Mouse (Mus musculus): ENCODE data around the gene Ppm1b. TPM values are rescaled to one million over a fixed set of nuclear protein-coding genes. Genes with fewer than 3 reads are reported as not detected.

The Ppm1b gene
- polyA plus RNA-seq, 1 experiment from 2014 or later, result 91.4 TPM

- WGBS, result 83% methylated on average over 5 of the region's 5 CpGs
- Histone ChIP-seq H3K4me1 (replicated peaks; ENCODE audit: control insufficient read depth, insufficient read depth, low read length) (no peaks in the 10 kb centered on the region), H3K36me3 (ENCODE audit: control insufficient read depth, insufficient read depth, low read length) (no peaks in the 10 kb centered on the region), H3K4me3 (ENCODE audit: low read depth, low read length) (no peak overlapping the region), H3K9ac (ENCODE audit: low read length) (no peak overlapping the region), H3K27me3 (replicated peaks; ENCODE audit: control insufficient read depth, insufficient read depth, low read length) (no peaks in the 10 kb centered on the region), H3K9me3 (ENCODE audit: control insufficient read depth, low read length) (no peaks in the 10 kb centered on the region), H3K27ac (ENCODE audit: low read depth) (no peak overlapping the region), H3K4me2 (ENCODE audit: low read length) (no peak overlapping the region)
- DNase-seq (ENCODE audit: low spot score) (no peak), ATAC-seq (replicated peaks; ENCODE audit: low FRiP score, low TSS enrichment, low read depth) (no peak)
Observed at GRCm38 (mm10) chr17:85044466-85044865, 87.9 kb downstream of the Ppm1b start.

- Histone ChIP-seq H3K4me1 (replicated peaks; ENCODE audit: control insufficient read depth, insufficient read depth, low read length) (no peaks in the 10 kb centered on the region), H3K27ac (ENCODE audit: low read depth) (no peak overlapping the region), H3K36me3 (ENCODE audit: control insufficient read depth, insufficient read depth, low read length) (no peaks in the 10 kb centered on the region), H3K4me3 (ENCODE audit: low read depth, low read length) (no peak overlapping the region), H3K4me2 (ENCODE audit: low read length) (no peak overlapping the region), H3K9ac (ENCODE audit: low read length) (no peak overlapping the region), H3K27me3 (replicated peaks; ENCODE audit: control insufficient read depth, insufficient read depth, low read length) (no peaks in the 10 kb centered on the region), H3K9me3 (ENCODE audit: control insufficient read depth, low read length) (no peaks in the 10 kb centered on the region)
- 78% methylated on average over 12 of the region's 12 CpGs for WGBS
- DNase-seq (ENCODE audit: low spot score) (no peak), ATAC-seq (replicated peaks; ENCODE audit: low FRiP score, low TSS enrichment, low read depth) (no peak)
Observed at GRCm38 (mm10) chr17:85045160-85045559, 88.6 kb downstream of the Ppm1b start.

DNA sequence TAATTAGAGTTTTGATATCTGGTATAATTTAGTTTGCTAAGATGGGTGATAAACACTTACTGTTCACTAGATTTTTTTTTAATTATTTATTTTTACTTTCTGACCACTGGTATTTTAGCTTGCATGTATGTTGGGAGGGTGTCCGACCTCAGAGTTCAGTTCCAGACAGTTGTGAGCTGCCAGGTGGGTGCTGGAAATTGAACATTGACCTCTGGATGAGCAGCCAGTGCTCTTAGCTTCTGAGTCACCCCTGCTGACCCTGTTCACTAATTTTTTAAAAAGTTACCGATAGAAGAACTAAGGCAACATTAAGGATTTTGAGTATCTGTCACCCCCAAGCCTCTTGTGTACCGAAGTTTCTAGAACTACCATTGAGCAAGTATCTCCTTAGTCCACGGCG, 91.8 kb downstream of the Ppm1b start:
- Histone ChIP-seq H3K4me1 (replicated peaks; ENCODE audit: control insufficient read depth, insufficient read depth, low read length) (no peaks in the 10 kb centered on the region), H3K9me3 (ENCODE audit: control insufficient read depth, low read length) (no peaks in the 10 kb centered on the region), H3K27me3 (replicated peaks; ENCODE audit: control insufficient read depth, insufficient read depth, low read length) (no peaks in the 10 kb centered on the region), H3K4me2 (ENCODE audit: low read length) (no peak overlapping the region), H3K36me3 (ENCODE audit: control insufficient read depth, insufficient read depth, low read length) (no peaks in the 10 kb centered on the region), H3K9ac (ENCODE audit: low read length) (no peak overlapping the region), H3K27ac (ENCODE audit: low read depth) (no peak overlapping the region), H3K4me3 (ENCODE audit: low read depth, low read length) (no peak overlapping the region)
- ATAC-seq (replicated peaks; ENCODE audit: low FRiP score, low TSS enrichment, low read depth) (no peak), DNase-seq (ENCODE audit: low spot score) (no peak)
- whole genome bisulfite sequencing, result 95% methylated on average over 5 of the region's 5 CpGs

- H3K4me1 ChIP-seq (replicated peaks; ENCODE audit: control insufficient read depth, insufficient read depth, low read length), result no peaks in the 10 kb centered on the region
- no peak overlapping the region for H3K4me2 ChIP-seq (ENCODE audit: low read length)
- H3K9me3 ChIP-seq (ENCODE audit: control insufficient read depth, low read length), result no peaks in the 10 kb centered on the region
- no peak for DNase-seq (ENCODE audit: low spot score)
- H3K4me3 ChIP-seq (ENCODE audit: low read depth, low read length), result no peak overlapping the region
- peaks cover 9% of the 10 kb centered on the region for H3K36me3 ChIP-seq (ENCODE audit: control insufficient read depth, insufficient read depth, low read length)
- no peak overlapping the region for H3K9ac ChIP-seq (ENCODE audit: low read length)
- ATAC-seq (replicated peaks; ENCODE audit: low FRiP score, low TSS enrichment, low read depth), result no peak
- no peaks in the 10 kb centered on the region for H3K27me3 ChIP-seq (replicated peaks; ENCODE audit: control insufficient read depth, insufficient read depth, low read length)
- no peak overlapping the region for H3K27ac ChIP-seq (ENCODE audit: low read depth)
- 88% methylated on average over 7 of the region's 7 CpGs for WGBS
Observed at GRCm38 (mm10) chr17:85058276-85058675, 101.7 kb downstream of the Ppm1b start.

DNA sequence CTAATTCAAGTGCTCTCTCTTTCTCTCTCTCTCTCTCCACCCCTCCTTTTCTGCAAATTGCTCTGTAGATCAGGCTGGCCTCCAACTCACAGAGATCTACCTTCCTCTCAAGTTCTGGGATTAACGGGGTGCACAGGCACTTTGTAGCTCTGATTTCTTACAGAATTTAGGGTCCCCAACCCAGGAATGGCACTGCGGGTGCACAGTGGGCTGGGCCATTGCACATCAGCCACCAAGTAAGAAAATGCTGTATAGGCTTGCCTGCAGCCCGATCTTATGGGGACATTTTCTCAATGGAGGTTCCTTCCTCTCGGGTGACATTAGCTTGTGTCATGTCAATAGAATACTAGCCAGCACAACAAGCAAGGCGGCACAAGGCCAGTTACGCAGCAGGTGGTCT, 102.6 kb downstream of the Ppm1b start:
- Histone ChIP-seq H3K36me3 (ENCODE audit: control insufficient read depth, insufficient read depth, low read length) (peaks cover 18% of the 10 kb centered on the region), H3K4me3 (ENCODE audit: low read depth, low read length) (no peak overlapping the region), H3K9me3 (ENCODE audit: control insufficient read depth, low read length) (no peaks in the 10 kb centered on the region), H3K4me1 (replicated peaks; ENCODE audit: control insufficient read depth, insufficient read depth, low read length) (no peaks in the 10 kb centered on the region), H3K9ac (ENCODE audit: low read length) (no peak overlapping the region), H3K27me3 (replicated peaks; ENCODE audit: control insufficient read depth, insufficient read depth, low read length) (no peaks in the 10 kb centered on the region), H3K27ac (ENCODE audit: low read depth) (no peak overlapping the region), H3K4me2 (ENCODE audit: low read length) (no peak overlapping the region)
- ATAC-seq (replicated peaks; ENCODE audit: low FRiP score, low TSS enrichment, low read depth) (no peak), DNase-seq (ENCODE audit: low spot score) (no peak)
- WGBS, result 92% methylated on average over 6 of the region's 6 CpGs

GRCm38 (mm10) chr17:85063560-85063959, 107.0 kb downstream of the Ppm1b start:
- no peak for ATAC-seq (replicated peaks; ENCODE audit: low FRiP score, low TSS enrichment, low read depth)
- Histone ChIP-seq H3K4me3 (ENCODE audit: low read depth, low read length) (no peak overlapping the region), H3K27ac (ENCODE audit: low read depth) (no peak overlapping the region), H3K4me2 (ENCODE audit: low read length) (no peak overlapping the region), H3K36me3 (ENCODE audit: control insufficient read depth, insufficient read depth, low read length) (peaks cover 58% of the 10 kb centered on the region), H3K4me1 (replicated peaks; ENCODE audit: control insufficient read depth, insufficient read depth, low read length) (no peaks in the 10 kb centered on the region), H3K9ac (ENCODE audit: low read length) (no peak overlapping the region), H3K27me3 (replicated peaks; ENCODE audit: control insufficient read depth, insufficient read depth, low read length) (no peaks in the 10 kb centered on the region), H3K9me3 (ENCODE audit: control insufficient read depth, low read length) (no peaks in the 10 kb centered on the region)
- 88% methylated on average over 7 of the region's 7 CpGs for WGBS
- DNase-seq (ENCODE audit: low spot score), result no peak

DNA sequence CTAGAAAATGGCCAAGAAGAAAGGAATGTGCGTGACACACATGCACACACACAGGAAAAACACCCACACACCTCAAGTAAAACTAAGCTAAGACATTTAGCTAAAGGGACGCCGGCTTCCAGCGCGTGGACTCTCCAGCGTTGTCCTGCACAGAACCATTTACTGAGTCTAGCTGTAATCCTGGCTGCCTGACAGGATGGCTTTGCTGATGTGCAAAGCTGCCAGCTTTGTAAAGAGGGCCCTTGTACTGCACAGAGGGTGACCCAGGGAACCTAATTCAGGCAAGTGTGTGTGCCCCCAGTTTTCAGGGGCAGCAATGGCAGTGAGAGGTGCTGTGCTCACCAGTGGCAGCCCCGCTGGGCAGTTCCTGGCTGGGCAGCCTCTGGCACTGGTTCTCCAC, 110.8 kb downstream of the Ppm1b start:
- 96% methylated on average over 7 of the region's 7 CpGs for WGBS
- ATAC-seq (replicated peaks; ENCODE audit: low FRiP score, low TSS enrichment, low read depth) (no peak), DNase-seq (ENCODE audit: low spot score) (no peak)
- Histone ChIP-seq H3K4me1 (replicated peaks; ENCODE audit: control insufficient read depth, insufficient read depth, low read length) (no peaks in the 10 kb centered on the region), H3K27ac (ENCODE audit: low read depth) (no peak overlapping the region), H3K4me3 (ENCODE audit: low read depth, low read length) (no peak overlapping the region), H3K4me2 (ENCODE audit: low read length) (no peak overlapping the region), H3K36me3 (ENCODE audit: control insufficient read depth, insufficient read depth, low read length) (peaks cover 86% of the 10 kb centered on the region), H3K27me3 (replicated peaks; ENCODE audit: control insufficient read depth, insufficient read depth, low read length) (no peaks in the 10 kb centered on the region), H3K9ac (ENCODE audit: low read length) (no peak overlapping the region), H3K9me3 (ENCODE audit: control insufficient read depth, low read length) (no peaks in the 10 kb centered on the region)

- H3K27ac ChIP-seq (ENCODE audit: low read depth), result no peak overlapping the region
- H3K27me3 ChIP-seq (replicated peaks; ENCODE audit: control insufficient read depth, insufficient read depth, low read length), result no peaks in the 10 kb centered on the region
- no peak overlapping the region for H3K4me2 ChIP-seq (ENCODE audit: low read length)
- no peak overlapping the region for H3K4me3 ChIP-seq (ENCODE audit: low read depth, low read length)
- H3K4me1 ChIP-seq (replicated peaks; ENCODE audit: control insufficient read depth, insufficient read depth, low read length), result no peaks in the 10 kb centered on the region
- DNase-seq (ENCODE audit: low spot score) (no peak), ATAC-seq (replicated peaks; ENCODE audit: low FRiP score, low TSS enrichment, low read depth) (no peak)
- H3K9ac ChIP-seq (ENCODE audit: low read length), result no peak overlapping the region
- peaks cover 66% of the 10 kb centered on the region for H3K36me3 ChIP-seq (ENCODE audit: control insufficient read depth, insufficient read depth, low read length)
- H3K9me3 ChIP-seq (ENCODE audit: control insufficient read depth, low read length), result no peaks in the 10 kb centered on the region
- WGBS, result 83% methylated on average over 6 of the region's 6 CpGs
Observed at GRCm38 (mm10) chr17:85070658-85071057, 114.1 kb downstream of the Ppm1b start.

DNA sequence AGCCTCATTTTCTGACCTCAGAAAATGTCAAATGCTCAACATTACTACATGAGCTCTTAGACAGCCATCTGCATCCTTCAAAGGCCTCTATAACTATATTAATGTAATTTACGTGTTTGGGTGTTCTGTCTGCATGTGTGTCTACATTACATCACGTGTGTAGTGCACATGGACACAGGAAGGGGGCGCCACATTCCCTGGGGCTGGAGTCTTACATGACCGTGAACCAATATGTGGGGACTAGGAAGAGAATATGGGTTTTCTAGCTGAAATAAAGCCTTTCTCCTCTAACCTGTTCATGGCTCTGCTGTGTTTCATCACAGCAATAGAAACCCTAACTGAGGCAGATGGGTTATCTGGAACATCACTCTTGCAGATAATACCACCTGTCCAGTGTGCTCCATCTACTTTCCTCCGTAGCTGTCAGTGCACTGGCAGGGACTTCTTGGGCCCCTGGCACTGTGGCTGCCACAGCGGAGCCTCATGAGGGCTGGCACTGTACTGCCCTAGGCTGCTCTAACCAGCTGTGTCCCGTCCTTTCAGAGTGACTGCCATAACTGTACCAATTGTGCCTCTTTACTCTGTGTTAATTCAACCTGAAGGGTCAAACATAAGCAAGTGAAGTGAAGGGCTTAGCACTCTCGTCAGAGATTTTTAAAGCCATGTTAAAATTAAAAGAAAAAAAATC, 114.7 kb downstream of the Ppm1b start:
- Histone ChIP-seq H3K4me3 (ENCODE audit: low read depth, low read length) (no peak overlapping the region), H3K9me3 (ENCODE audit: control insufficient read depth, low read length) (no peaks in the 10 kb centered on the region), H3K4me2 (ENCODE audit: low read length) (no peak overlapping the region), H3K36me3 (ENCODE audit: control insufficient read depth, insufficient read depth, low read length) (peaks cover 66% of the 10 kb centered on the region), H3K9ac (ENCODE audit: low read length) (no peak overlapping the region), H3K27ac (ENCODE audit: low read depth) (no peak overlapping the region), H3K4me1 (replicated peaks; ENCODE audit: control insufficient read depth, insufficient read depth, low read length) (no peaks in the 10 kb centered on the region), H3K27me3 (replicated peaks; ENCODE audit: control insufficient read depth, insufficient read depth, low read length) (no peaks in the 10 kb centered on the region)
- DNase-seq (ENCODE audit: low spot score), result no peak
- no peak for ATAC-seq (replicated peaks; ENCODE audit: low FRiP score, low TSS enrichment, low read depth)
- 90% methylated on average over 8 of the region's 8 CpGs for WGBS
